Mouse (Mus musculus): ENCODE data around the gene Gpx1. TPM values are rescaled to one million over a fixed set of nuclear protein-coding genes. Genes with fewer than 3 reads are reported as not detected.

The Gpx1 gene
- total RNA-seq (2014; rRNA removed) (5,129 and 5,348 TPM in 2 replicates), polyA plus RNA-seq (2012; rRNA removed) (8,357 and 9,405 TPM in 2 replicates)

DNA sequence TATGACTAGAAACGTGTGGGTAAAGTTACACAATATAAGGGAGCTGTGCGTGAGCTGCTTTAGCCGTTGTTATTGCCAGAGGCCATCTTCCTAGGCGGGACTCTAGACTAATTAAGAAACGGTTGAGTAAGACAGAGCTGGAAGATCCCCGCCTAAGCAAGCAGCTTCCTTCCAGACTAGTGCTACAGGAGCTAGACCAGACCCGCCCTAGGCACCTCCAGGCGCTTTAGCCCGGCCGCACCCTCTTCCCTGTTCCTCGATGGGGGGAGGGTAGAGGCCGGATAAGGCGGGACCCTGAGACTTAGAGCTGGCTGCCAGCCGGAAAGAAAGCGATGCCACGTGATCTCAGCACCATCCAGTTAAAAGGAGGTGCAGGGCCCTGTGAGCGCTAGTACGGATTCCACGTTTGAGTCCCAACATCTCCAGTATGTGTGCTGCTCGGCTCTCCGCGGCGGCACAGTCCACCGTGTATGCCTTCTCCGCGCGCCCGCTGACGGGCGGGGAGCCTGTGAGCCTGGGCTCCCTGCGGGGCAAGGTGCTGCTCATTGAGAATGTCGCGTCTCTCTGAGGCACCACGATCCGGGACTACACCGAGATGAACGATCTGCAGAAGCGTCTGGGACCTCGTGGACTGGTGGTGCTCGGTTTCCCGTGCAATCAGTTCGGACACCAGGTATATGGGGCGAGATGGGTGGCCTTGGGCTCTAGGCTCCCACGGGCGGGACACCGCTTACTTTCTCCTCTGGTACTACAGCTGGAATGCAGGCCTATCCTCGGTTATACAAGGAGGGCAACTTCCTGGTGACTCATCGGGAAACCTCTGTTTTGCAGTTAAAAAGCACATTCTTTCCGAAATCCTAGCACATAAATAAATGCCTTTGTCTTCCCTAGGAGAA lies at the start of gene Gpx1:
Gpx1 (plus strand) TSS at position 18 of the 896 bp plus-strand sequence.
- Histone ChIP-seq H3K4me1 (ENCODE audit: control insufficient read depth, insufficient read depth, low read length) (peaks cover 16% of the 10 kb centered on the region), H3K79me2 (ENCODE audit: control insufficient read depth, insufficient read depth, low read length) (0 out of 2 replicates have a peak, but pooled peaks cover 4% of the 10 kb centered on the region), H3K9ac (ENCODE audit: low read depth, low read length) (peak within 1 kb of the TSS; percentile 93), H3K27me3 (ENCODE audit: control insufficient read depth, insufficient read depth, low read length) (no peaks in the 10 kb centered on the region), H3K27ac (replicated peaks; ENCODE audit: insufficient read depth, low read depth, low read length) (peak within 1 kb of the TSS; percentile 99), H3K4me3 (ENCODE audit: insufficient read depth, low read depth, low read length) (peak within 1 kb of the TSS; percentile 86), H3K36me3 (ENCODE audit: control insufficient read depth, insufficient read depth, low read length) (peaks cover 24% of the 10 kb centered on the region)
- DNase-seq (ENCODE audit: extremely low read depth, low read depth, low spot score), result peak; percentile 92
- under 1% methylated on average over 49 of the region's 49 CpGs for WGBS
- TF ChIP-seq POLR2A (IDR thresholded peaks at IDR 0.05; ENCODE audit: extremely low read depth, insufficient read depth, low read length) (peak; percentile 99), CTCF (IDR thresholded peaks at IDR 0.05; ENCODE audit: low read depth, low read length) (no peak)

DNA sequence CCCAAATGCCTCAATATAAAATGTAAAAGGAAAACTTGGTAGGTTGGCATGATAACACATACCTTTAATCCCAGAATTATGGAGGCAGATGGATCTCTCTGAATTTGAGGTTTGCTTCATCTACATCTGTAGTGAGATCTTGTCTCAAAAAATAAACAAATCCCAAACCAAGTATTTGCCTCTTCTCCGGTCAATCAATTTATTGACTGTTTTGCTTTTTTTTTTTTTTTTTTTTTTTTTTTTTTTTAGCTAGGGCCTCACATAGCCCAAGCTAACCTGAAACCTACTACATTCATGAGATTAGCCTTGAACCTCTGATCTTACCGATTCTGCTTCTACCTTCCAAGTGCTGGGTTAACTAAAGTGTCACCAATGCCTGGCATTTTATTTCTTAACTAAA lies 49.4 kb upstream of the Gpx1 start:
- no peak overlapping the region for H3K9ac ChIP-seq (ENCODE audit: low read depth, low read length)
- DNase-seq (ENCODE audit: extremely low read depth, low read depth, low spot score), result peak; percentile 68
- peaks cover 7% of the 10 kb centered on the region for H3K4me1 ChIP-seq (ENCODE audit: control insufficient read depth, insufficient read depth, low read length)
- TF ChIP-seq CTCF (IDR thresholded peaks at IDR 0.05; ENCODE audit: low read depth, low read length) (no peak), POLR2A (IDR thresholded peaks at IDR 0.05; ENCODE audit: extremely low read depth, insufficient read depth, low read length) (no peak)
- no peak overlapping the region for H3K27ac ChIP-seq (replicated peaks; ENCODE audit: insufficient read depth, low read depth, low read length)
- no peaks in the 10 kb centered on the region for H3K27me3 ChIP-seq (ENCODE audit: control insufficient read depth, insufficient read depth, low read length)
- no peak overlapping the region for H3K4me3 ChIP-seq (ENCODE audit: insufficient read depth, low read depth, low read length)
- H3K36me3 ChIP-seq (ENCODE audit: control insufficient read depth, insufficient read depth, low read length), result no peaks in the 10 kb centered on the region
- 20% methylated on average over 2 of the region's 2 CpGs for WGBS
- no peaks in the 10 kb centered on the region for H3K79me2 ChIP-seq (ENCODE audit: control insufficient read depth, insufficient read depth, low read length)

DNA sequence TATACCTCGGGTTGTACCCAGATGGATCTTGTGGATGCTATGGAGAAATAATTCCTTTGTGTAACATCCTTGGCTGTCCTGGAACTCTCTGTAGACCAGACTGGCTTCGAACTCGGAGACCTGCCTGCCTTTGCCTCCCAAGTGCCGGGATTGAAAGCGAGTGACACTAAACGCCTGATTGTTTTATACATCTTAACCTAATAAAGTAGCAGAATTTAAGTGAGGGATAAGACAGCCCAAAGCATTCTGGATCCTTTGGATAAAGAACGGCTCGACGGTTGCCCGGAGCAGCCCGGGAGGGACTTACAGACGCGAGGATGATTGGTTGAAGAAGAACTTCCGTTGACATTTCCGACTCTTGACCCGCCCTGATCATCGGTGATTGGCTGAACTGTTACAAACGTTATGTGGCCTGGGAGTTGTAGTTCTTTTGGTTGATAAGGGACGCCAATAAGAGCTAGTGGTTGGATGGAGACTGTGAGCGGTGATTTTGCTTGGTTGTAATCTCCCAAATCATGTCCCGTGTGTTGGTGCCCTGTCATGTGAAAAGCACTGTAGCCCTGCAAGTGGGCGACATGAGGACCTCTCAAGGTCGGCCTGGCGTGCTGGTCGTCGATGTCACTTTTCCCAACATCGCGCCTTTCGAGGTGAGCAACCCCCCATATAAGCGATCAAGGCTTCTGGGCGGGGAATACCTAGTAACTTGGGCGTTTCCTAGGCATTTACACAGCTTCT lies 48.5 kb upstream of the Gpx1 start, which contains the start of gene Nicn1:
Nicn1 (plus strand) TSS at position 414 of the 735 bp plus-strand sequence.
- H3K27ac ChIP-seq (replicated peaks; ENCODE audit: insufficient read depth, low read depth, low read length), result peak within 1 kb of the TSS; percentile 40
- peak; percentile 99 for DNase-seq (ENCODE audit: extremely low read depth, low read depth, low spot score)
- H3K27me3 ChIP-seq (ENCODE audit: control insufficient read depth, insufficient read depth, low read length), result no peaks in the 10 kb centered on the region
- peak within 1 kb of the TSS; percentile 28 for H3K9ac ChIP-seq (ENCODE audit: low read depth, low read length)
- no peaks in the 10 kb centered on the region for H3K79me2 ChIP-seq (ENCODE audit: control insufficient read depth, insufficient read depth, low read length)
- under 1% methylated on average over 32 of the region's 32 CpGs for WGBS
- H3K4me1 ChIP-seq (ENCODE audit: control insufficient read depth, insufficient read depth, low read length), result peaks cover 5% of the 10 kb centered on the region
- no peaks in the 10 kb centered on the region for H3K36me3 ChIP-seq (ENCODE audit: control insufficient read depth, insufficient read depth, low read length)
- TF ChIP-seq POLR2A (IDR thresholded peaks at IDR 0.05; ENCODE audit: extremely low read depth, insufficient read depth, low read length), result 0 out of 2 replicates have a peak, but pooled peaks have one; percentile 11
- no peak for TF ChIP-seq CTCF (IDR thresholded peaks at IDR 0.05; ENCODE audit: low read depth, low read length)
- H3K4me3 ChIP-seq (ENCODE audit: insufficient read depth, low read depth, low read length), result peak within 1 kb of the TSS; percentile 51

DNA sequence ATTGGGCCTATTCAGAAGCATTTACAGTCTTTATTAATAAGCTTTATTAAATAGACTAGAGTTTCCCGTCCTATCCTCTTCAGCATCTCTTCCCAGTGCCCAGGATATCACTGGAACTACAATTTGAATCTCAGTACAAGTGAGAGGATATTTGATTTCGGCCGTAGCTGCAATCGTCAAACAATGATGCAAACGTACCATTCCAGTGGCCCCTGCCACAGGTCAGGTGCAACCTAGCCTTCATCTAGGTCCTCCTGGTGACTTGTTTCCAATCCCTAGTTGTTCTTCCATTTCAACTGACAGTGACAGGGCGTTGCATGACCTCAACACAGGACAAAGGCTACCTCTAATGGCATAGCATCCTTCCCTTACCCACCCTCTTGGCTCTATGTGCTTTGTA lies 47.9 kb upstream of the Gpx1 start:
- WGBS, result 9% methylated on average over 6 of the region's 6 CpGs
- H3K4me3 ChIP-seq (ENCODE audit: insufficient read depth, low read depth, low read length), result peak overlapping the region; percentile 51
- H3K4me1 ChIP-seq (ENCODE audit: control insufficient read depth, insufficient read depth, low read length), result peaks cover 5% of the 10 kb centered on the region
- peak overlapping the region; percentile 6; the same call in 1 of the 2 replicates for H3K27ac ChIP-seq (replicated peaks; ENCODE audit: insufficient read depth, low read depth, low read length)
- no peak for TF ChIP-seq POLR2A (IDR thresholded peaks at IDR 0.05; ENCODE audit: extremely low read depth, insufficient read depth, low read length)
- TF ChIP-seq CTCF (IDR thresholded peaks at IDR 0.05; ENCODE audit: low read depth, low read length), result no peak
- peak; percentile 69 for DNase-seq (ENCODE audit: extremely low read depth, low read depth, low spot score)
- no peaks in the 10 kb centered on the region for H3K27me3 ChIP-seq (ENCODE audit: control insufficient read depth, insufficient read depth, low read length)
- no peak overlapping the region for H3K9ac ChIP-seq (ENCODE audit: low read depth, low read length)
- H3K79me2 ChIP-seq (ENCODE audit: control insufficient read depth, insufficient read depth, low read length), result no peaks in the 10 kb centered on the region
- H3K36me3 ChIP-seq (ENCODE audit: control insufficient read depth, insufficient read depth, low read length), result no peaks in the 10 kb centered on the region

DNA sequence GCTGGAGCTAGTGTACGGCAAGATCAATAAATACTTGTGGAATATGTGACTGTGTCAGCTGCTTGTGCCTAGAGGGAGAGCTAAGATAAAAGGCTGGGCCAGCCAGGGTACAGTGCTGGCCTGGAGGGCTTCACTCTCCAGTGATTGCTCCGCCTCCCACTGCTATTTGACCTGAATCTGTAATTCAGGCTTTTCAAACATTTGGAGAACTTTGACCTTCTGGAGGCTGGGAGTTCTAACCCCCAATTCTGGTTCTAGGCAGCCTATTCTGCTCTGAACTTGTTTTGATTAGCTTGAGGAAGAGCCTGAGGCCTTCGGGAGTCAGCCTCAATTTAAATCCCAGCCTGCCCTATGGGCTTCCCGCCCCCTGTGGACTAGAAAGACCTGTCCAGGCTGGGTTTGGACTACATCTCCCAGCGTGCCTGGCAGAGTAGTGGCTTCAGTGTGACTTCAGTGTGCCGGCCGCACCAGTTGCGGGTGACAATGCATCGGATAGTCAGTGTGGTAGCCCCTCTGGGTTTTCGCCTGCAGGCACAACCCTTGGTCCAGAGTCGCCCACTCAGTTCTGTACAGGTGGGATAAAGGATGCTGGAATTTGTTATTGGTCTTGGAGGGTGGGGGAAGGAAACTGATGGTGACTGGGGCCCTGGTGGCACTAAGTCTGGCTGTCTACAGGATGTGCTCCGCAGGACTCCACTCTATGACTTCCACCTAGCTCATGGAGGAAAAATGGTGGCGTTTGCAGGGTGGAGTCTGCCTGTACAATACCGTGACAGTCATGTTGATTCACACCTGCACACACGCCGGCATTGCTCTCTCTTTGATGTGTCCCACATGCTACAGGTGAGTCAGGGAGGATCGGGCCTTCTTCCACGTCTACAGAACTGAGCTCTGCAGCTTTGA lies 42.0 kb upstream of the Gpx1 start, which contains the start of gene Amt:
Amt (plus strand) TSS at position 401 of the 903 bp plus-strand sequence.
- WGBS, result 16% methylated on average over 18 of the region's 18 CpGs
- Histone ChIP-seq H3K27ac (replicated peaks; ENCODE audit: insufficient read depth, low read depth, low read length) (peak within 1 kb of the TSS; percentile 89), H3K79me2 (ENCODE audit: control insufficient read depth, insufficient read depth, low read length) (peaks cover 7% of the 10 kb centered on the region; the same call in 1 of the 2 replicates), H3K9ac (ENCODE audit: low read depth, low read length) (peak within 1 kb of the TSS; percentile 57), H3K4me3 (ENCODE audit: insufficient read depth, low read depth, low read length) (peak within 1 kb of the TSS; percentile 47), H3K4me1 (ENCODE audit: control insufficient read depth, insufficient read depth, low read length) (peaks cover 19% of the 10 kb centered on the region), H3K27me3 (ENCODE audit: control insufficient read depth, insufficient read depth, low read length) (no peaks in the 10 kb centered on the region), H3K36me3 (ENCODE audit: control insufficient read depth, insufficient read depth, low read length) (0 out of 2 replicates have a peak, but pooled peaks cover 2% of the 10 kb centered on the region)
- DNase-seq (ENCODE audit: extremely low read depth, low read depth, low spot score), result peak; percentile 93
- TF ChIP-seq CTCF (IDR thresholded peaks at IDR 0.05; ENCODE audit: low read depth, low read length) (no peak), POLR2A (IDR thresholded peaks at IDR 0.05; ENCODE audit: extremely low read depth, insufficient read depth, low read length) (0 out of 2 replicates have a peak, but pooled peaks have one; percentile 8)

Data from liver, adult 2 months (tissue).